Mouse (Mus musculus): ENCODE data around the gene 2610042L04Rik. TPM values are rescaled to one million over a fixed set of nuclear protein-coding genes. Genes with fewer than 3 reads are reported as not detected.
A peak's percentile ranks its signal among the peaks of the same experiment; 100 is the strongest.
"Not testable (repeated sequence)": the region's sequence is repeated elsewhere in the genome, so short reads cannot be mapped to it uniquely, and the experiment has no call there.

The 2610042L04Rik gene
- polyA plus RNA-seq (2015; fragmentation: Nextera tagmentation; extraction: Ambion mirVana) = 0.16 TPM in 2 replicates

- not testable (repeated sequence) for ATAC-seq (replicated peaks; ENCODE audit: insufficient number of reproducible peaks, insufficient read depth, low FRiP score, low read depth); H3K36me3 ChIP-seq; H3K27ac ChIP-seq; H3K9me3 ChIP-seq (replicated peaks); H3K27me3 ChIP-seq; H3K9ac ChIP-seq; H3K4me1 ChIP-seq (replicated peaks)
- Histone ChIP-seq H3K4me3 (peak within 1 kb of the TSS; percentile 41), H3K4me2 (peak within 1 kb of the TSS; percentile 73)
- 2% methylated on average over 23 of the region's 48 CpGs for WGBS
Measured at GRCm38 (mm10) chr14:4334476-4335080, at the start of gene 2610042L04Rik. Gene 2610042L04Rik, plus strand, starts transcription at chr14:4334763.

- H3K9ac ChIP-seq; H3K36me3 ChIP-seq; ATAC-seq (replicated peaks; ENCODE audit: insufficient number of reproducible peaks, insufficient read depth, low FRiP score, low read depth); H3K27ac ChIP-seq; H3K4me3 ChIP-seq; H3K9me3 ChIP-seq (replicated peaks); H3K4me1 ChIP-seq (replicated peaks); H3K4me2 ChIP-seq; H3K27me3 ChIP-seq: not testable (repeated sequence)
- no CpG with 5 or more reads among the region's 1 CpGs for WGBS
Measured at GRCm38 (mm10) chr14:4316983-4317382, 17.6 kb upstream of the 2610042L04Rik start, which contains the start of gene Gm3149. Gene Gm3149, plus strand, starts transcription at chr14:4317283.

GRCm38 (mm10) chr14:4335506-4335905, 943 bp downstream of the 2610042L04Rik start:
- 12% methylated on average over 8 of the region's 8 CpGs for WGBS
- not testable (repeated sequence) for H3K27me3 ChIP-seq; ATAC-seq (replicated peaks; ENCODE audit: insufficient number of reproducible peaks, insufficient read depth, low FRiP score, low read depth); H3K36me3 ChIP-seq; H3K9ac ChIP-seq; H3K4me1 ChIP-seq (replicated peaks); H3K9me3 ChIP-seq (replicated peaks); H3K4me2 ChIP-seq; H3K27ac ChIP-seq; H3K4me3 ChIP-seq

- H3K27me3 ChIP-seq = not testable (repeated sequence)
- 80% methylated on average over 3 of the region's 3 CpGs for WGBS
Measured at GRCm38 (mm10) chr14:4368991-4369390, 34.4 kb downstream of the 2610042L04Rik start.

GRCm38 (mm10) chr14:4369691-4370090, 35.1 kb downstream of the 2610042L04Rik start:
- WGBS = 62% methylated on average over 3 of the region's 3 CpGs

More at GRCm38 (mm10) chr14:4368991-4369390, 34.4 kb downstream of the 2610042L04Rik start:
- H3K9me3 ChIP-seq (replicated peaks); H3K9ac ChIP-seq; ATAC-seq (replicated peaks; ENCODE audit: insufficient number of reproducible peaks, insufficient read depth, low FRiP score, low read depth); H3K36me3 ChIP-seq; H3K4me3 ChIP-seq; H3K4me2 ChIP-seq; H3K27ac ChIP-seq; H3K4me1 ChIP-seq (replicated peaks): not testable (repeated sequence)

GRCm38 (mm10) chr14:4377871-4378270, 43.3 kb downstream of the 2610042L04Rik start:
- H3K4me2 ChIP-seq; H3K27me3 ChIP-seq; H3K9me3 ChIP-seq (replicated peaks); H3K9ac ChIP-seq; H3K4me1 ChIP-seq (replicated peaks); H3K4me3 ChIP-seq; H3K36me3 ChIP-seq; H3K27ac ChIP-seq; ATAC-seq (replicated peaks; ENCODE audit: insufficient number of reproducible peaks, insufficient read depth, low FRiP score, low read depth): not testable (repeated sequence)

More at GRCm38 (mm10) chr14:4369691-4370090, 35.1 kb downstream of the 2610042L04Rik start:
- H3K4me2 ChIP-seq; ATAC-seq (replicated peaks; ENCODE audit: insufficient number of reproducible peaks, insufficient read depth, low FRiP score, low read depth); H3K27me3 ChIP-seq; H3K9ac ChIP-seq; H3K4me3 ChIP-seq; H3K27ac ChIP-seq; H3K36me3 ChIP-seq; H3K9me3 ChIP-seq (replicated peaks); H3K4me1 ChIP-seq (replicated peaks): not testable (repeated sequence)

GRCm38 (mm10) chr14:4385606-4386005, 51.0 kb downstream of the 2610042L04Rik start:
- not testable (repeated sequence) for H3K4me3 ChIP-seq; H3K9me3 ChIP-seq (replicated peaks); H3K27ac ChIP-seq; H3K36me3 ChIP-seq; H3K27me3 ChIP-seq; H3K4me1 ChIP-seq (replicated peaks); ATAC-seq (replicated peaks; ENCODE audit: insufficient number of reproducible peaks, insufficient read depth, low FRiP score, low read depth); H3K9ac ChIP-seq; H3K4me2 ChIP-seq

- H3K9ac ChIP-seq; H3K4me1 ChIP-seq (replicated peaks); ATAC-seq (replicated peaks; ENCODE audit: insufficient number of reproducible peaks, insufficient read depth, low FRiP score, low read depth); H3K4me2 ChIP-seq; H3K4me3 ChIP-seq; H3K27me3 ChIP-seq; H3K9me3 ChIP-seq (replicated peaks); H3K36me3 ChIP-seq; H3K27ac ChIP-seq: not testable (repeated sequence)
- 86% methylated on average over 4 of the region's 6 CpGs for WGBS
Measured at GRCm38 (mm10) chr14:4392841-4393530, 58.4 kb downstream of the 2610042L04Rik start.

- H3K4me1 ChIP-seq (replicated peaks); H3K9me3 ChIP-seq (replicated peaks); H3K27me3 ChIP-seq; H3K27ac ChIP-seq; ATAC-seq (replicated peaks; ENCODE audit: insufficient number of reproducible peaks, insufficient read depth, low FRiP score, low read depth); H3K9ac ChIP-seq; H3K36me3 ChIP-seq; H3K4me2 ChIP-seq; H3K4me3 ChIP-seq: not testable (repeated sequence)
- 64% methylated on average over 1 of the region's 3 CpGs for WGBS
Measured at GRCm38 (mm10) chr14:4397226-4397625, 62.7 kb downstream of the 2610042L04Rik start, which contains the start of gene Gm3159. Gene Gm3159, plus strand, starts transcription at chr14:4397526.

GRCm38 (mm10) chr14:4398624-4399023, 64.1 kb downstream of the 2610042L04Rik start:
- H3K4me1 ChIP-seq (replicated peaks); H3K27ac ChIP-seq; ATAC-seq (replicated peaks; ENCODE audit: insufficient number of reproducible peaks, insufficient read depth, low FRiP score, low read depth); H3K36me3 ChIP-seq; H3K9me3 ChIP-seq (replicated peaks); H3K4me3 ChIP-seq; H3K4me2 ChIP-seq; H3K9ac ChIP-seq; H3K27me3 ChIP-seq: not testable (repeated sequence)

- H3K4me3 ChIP-seq = not testable (repeated sequence)
Measured at GRCm38 (mm10) chr14:4400115-4400789, 65.7 kb downstream of the 2610042L04Rik start.

More at GRCm38 (mm10) chr14:4400115-4400789, 65.7 kb downstream of the 2610042L04Rik start:
- H3K36me3 ChIP-seq; H3K9me3 ChIP-seq (replicated peaks); H3K27me3 ChIP-seq; H3K9ac ChIP-seq; H3K27ac ChIP-seq; ATAC-seq (replicated peaks; ENCODE audit: insufficient number of reproducible peaks, insufficient read depth, low FRiP score, low read depth); H3K4me1 ChIP-seq (replicated peaks); H3K4me2 ChIP-seq: not testable (repeated sequence)
- 78% methylated on average over 5 of the region's 5 CpGs for WGBS
